Mouse (Mus musculus): Measurements from ENCODE around the gene Gja5. TPM values are rescaled to one million over a fixed set of nuclear protein-coding genes. Genes with fewer than 3 reads are reported as not detected.

The Gja5 gene
- 5.8 and 8.3 TPM in 2 replicates for polyA plus RNA-seq (2016; fragmentation: Nextera tagmentation; extraction: Ambion mirVana)

DNA sequence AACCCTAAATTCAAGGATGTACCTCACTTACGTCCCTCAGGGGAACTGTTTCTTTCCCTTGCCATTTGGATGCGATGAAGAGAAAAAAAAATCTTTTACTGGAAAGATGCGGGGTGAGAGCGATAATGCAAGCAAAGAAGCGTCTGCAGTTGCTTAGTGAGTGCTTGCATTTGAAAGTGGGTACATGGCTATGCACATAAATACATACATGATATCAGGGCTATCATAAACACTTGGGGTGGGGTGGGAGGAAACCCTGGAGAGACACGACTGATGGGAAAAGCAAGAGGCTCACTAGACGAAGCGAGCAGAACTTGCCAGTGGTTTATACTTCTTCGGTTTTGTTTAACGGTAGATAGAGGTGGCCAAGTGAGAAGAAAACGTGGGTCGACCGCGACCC, at the start of gene Gja5:
Gja5 (plus strand) TSS at position 301 of the 400 bp plus-strand sequence.
- H3K4me3 ChIP-seq, result peak within 1 kb of the TSS; percentile 97
- peak within 1 kb of the TSS; percentile 91 for H3K9ac ChIP-seq
- peaks cover 11% of the 10 kb centered on the region; the same call in 1 of the 2 replicates for H3K27me3 ChIP-seq
- peak within 1 kb of the TSS; percentile 17; the same call in 1 of the 2 replicates for H3K27ac ChIP-seq
- 17% methylated on average over 14 of the region's 14 CpGs for WGBS
- no peaks in the 10 kb centered on the region for H3K36me3 ChIP-seq
- H3K9me3 ChIP-seq (replicated peaks), result no peaks in the 10 kb centered on the region
- H3K4me1 ChIP-seq, result peaks cover 6% of the 10 kb centered on the region
- H3K4me2 ChIP-seq (replicated peaks), result peak within 1 kb of the TSS; percentile 85
- ATAC-seq (ENCODE audit: low FRiP score), result peak; percentile 7; the same call in 1 of the 2 replicates

DNA sequence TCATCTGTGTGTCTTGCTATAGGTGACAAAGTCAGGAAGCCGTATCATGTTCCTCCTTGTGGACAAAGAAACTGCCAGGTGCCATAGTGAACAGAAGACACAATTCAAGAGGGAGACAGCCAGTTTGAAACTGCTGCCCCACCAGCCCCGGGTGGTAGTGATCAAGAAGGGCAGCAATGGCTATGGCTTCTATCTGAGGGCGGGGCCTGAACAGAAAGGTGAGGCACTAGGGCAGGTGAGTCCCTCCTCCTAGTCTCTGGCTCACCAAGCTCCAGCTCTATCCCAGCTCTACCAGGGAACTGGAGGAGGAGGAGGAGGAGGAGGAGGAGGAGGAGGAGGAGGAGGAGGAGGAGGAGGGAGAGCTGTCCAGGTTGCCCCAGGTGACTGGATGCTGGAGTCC, 48.7 kb upstream of the Gja5 start:
- Histone ChIP-seq H3K27me3 (no peaks in the 10 kb centered on the region), H3K4me2 (replicated peaks) (no peak overlapping the region), H3K4me1 (no peaks in the 10 kb centered on the region), H3K36me3 (no peaks in the 10 kb centered on the region), H3K9me3 (replicated peaks) (no peaks in the 10 kb centered on the region), H3K27ac (no peak overlapping the region), H3K4me3 (no peak overlapping the region), H3K9ac (no peak overlapping the region)
- WGBS, result 72% methylated on average over 3 of the region's 3 CpGs
- ATAC-seq (ENCODE audit: low FRiP score), result no peak

- Histone ChIP-seq H3K4me3 (no peak overlapping the region), H3K9me3 (replicated peaks) (no peaks in the 10 kb centered on the region), H3K4me1 (no peaks in the 10 kb centered on the region), H3K9ac (no peak overlapping the region), H3K36me3 (no peaks in the 10 kb centered on the region), H3K27me3 (no peaks in the 10 kb centered on the region), H3K4me2 (replicated peaks) (no peak overlapping the region), H3K27ac (no peak overlapping the region)
- 91% methylated on average over 5 of the region's 5 CpGs for WGBS
- ATAC-seq (ENCODE audit: low FRiP score), result no peak
Measured at GRCm38 (mm10) chr3:96860498-96860897, 44.0 kb upstream of the Gja5 start.

DNA sequence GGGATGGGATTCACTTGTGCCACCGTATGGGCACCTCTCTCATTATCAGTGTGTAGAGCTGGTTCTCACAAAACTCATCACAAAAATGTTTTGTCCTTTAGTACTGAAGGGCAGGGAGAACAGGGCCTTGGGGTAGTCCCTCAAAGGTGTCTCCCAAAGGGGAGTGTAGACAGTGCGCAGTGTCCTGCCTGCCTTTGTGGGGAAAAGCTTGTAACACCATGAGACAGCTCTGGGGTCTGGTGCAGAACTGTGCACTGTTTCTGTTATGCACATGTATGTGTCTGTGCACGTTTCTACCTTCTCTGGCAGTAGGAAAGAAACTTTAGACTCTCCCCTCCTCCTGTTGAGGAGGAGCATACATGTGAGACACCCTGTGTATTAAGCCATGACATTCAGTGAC, 36.6 kb upstream of the Gja5 start:
- no peak for ATAC-seq (ENCODE audit: low FRiP score)
- 96% methylated on average over 3 of the region's 3 CpGs for WGBS
- Histone ChIP-seq H3K4me2 (replicated peaks) (no peak overlapping the region), H3K36me3 (peaks cover 48% of the 10 kb centered on the region), H3K9ac (no peak overlapping the region), H3K27me3 (no peaks in the 10 kb centered on the region), H3K9me3 (replicated peaks) (no peaks in the 10 kb centered on the region), H3K27ac (no peak overlapping the region), H3K4me3 (no peak overlapping the region), H3K4me1 (no peaks in the 10 kb centered on the region)

GRCm38 (mm10) chr3:96868566-96868965, 35.9 kb upstream of the Gja5 start:
- no peak overlapping the region for H3K9ac ChIP-seq
- H3K4me1 ChIP-seq, result no peaks in the 10 kb centered on the region
- no peaks in the 10 kb centered on the region for H3K9me3 ChIP-seq (replicated peaks)
- no peak for ATAC-seq (ENCODE audit: low FRiP score)
- WGBS, result 94% methylated on average over 8 of the region's 8 CpGs
- no peak overlapping the region for H3K4me2 ChIP-seq (replicated peaks)
- no peak overlapping the region for H3K4me3 ChIP-seq
- no peak overlapping the region for H3K27ac ChIP-seq
- peaks cover 55% of the 10 kb centered on the region for H3K36me3 ChIP-seq
- no peaks in the 10 kb centered on the region for H3K27me3 ChIP-seq

DNA sequence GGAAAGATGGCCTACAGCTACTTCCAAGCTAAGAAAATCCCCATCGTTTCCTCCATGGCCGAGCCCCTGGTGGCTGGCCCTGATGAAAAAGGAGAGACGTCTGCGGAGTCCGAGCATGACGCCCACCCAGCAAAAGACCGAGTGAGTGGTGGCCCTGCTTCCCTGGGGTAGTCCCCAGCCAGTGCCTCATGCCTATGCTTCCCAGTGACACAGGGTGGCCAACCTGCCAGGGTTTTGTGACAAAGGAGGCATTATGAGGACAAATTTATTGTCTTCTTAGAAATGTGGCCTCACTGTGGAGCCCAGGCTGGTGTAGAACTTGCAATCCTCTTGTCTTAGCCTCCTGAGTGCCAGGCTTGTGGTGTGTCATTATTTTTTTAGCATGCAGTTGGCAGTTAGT, 35.4 kb upstream of the Gja5 start:
- no peak overlapping the region for H3K9ac ChIP-seq
- H3K9me3 ChIP-seq (replicated peaks), result no peaks in the 10 kb centered on the region
- H3K4me2 ChIP-seq (replicated peaks), result no peak overlapping the region
- H3K27me3 ChIP-seq, result no peaks in the 10 kb centered on the region
- ATAC-seq (ENCODE audit: low FRiP score), result no peak
- 92% methylated on average over 7 of the region's 7 CpGs for WGBS
- H3K27ac ChIP-seq, result no peak overlapping the region
- H3K4me3 ChIP-seq, result no peak overlapping the region
- no peaks in the 10 kb centered on the region for H3K4me1 ChIP-seq
- H3K36me3 ChIP-seq, result peaks cover 60% of the 10 kb centered on the region

GRCm38 (mm10) chr3:96870270-96870669, 34.2 kb upstream of the Gja5 start:
- Histone ChIP-seq H3K27me3 (no peaks in the 10 kb centered on the region), H3K4me1 (no peaks in the 10 kb centered on the region), H3K9me3 (replicated peaks) (no peaks in the 10 kb centered on the region), H3K36me3 (peaks cover 70% of the 10 kb centered on the region), H3K27ac (no peak overlapping the region), H3K9ac (no peak overlapping the region), H3K4me2 (replicated peaks) (no peak overlapping the region), H3K4me3 (no peak overlapping the region)
- ATAC-seq (ENCODE audit: low FRiP score), result no peak
- 94% methylated on average over 2 of the region's 2 CpGs for WGBS

DNA sequence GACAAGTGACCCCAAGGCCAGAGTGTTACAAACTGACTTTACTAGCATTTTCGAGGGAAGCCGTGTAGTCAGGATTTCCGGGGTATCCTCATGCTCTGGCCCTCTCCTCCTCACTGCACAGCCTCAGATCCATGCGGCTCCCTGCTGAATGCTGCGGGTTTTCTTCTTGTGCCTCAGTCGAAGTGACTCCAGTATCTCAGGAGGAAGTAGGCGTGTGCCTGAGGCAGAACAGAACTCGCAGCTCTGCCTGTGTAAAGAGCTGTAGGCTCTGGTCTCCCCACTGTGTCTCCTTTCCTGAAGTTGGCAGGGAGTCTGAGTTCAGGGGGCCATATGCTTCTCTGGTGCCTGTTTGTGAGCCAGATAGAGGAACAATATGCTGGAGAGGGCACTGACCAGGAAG, 33.4 kb upstream of the Gja5 start:
- Histone ChIP-seq H3K27me3 (no peaks in the 10 kb centered on the region), H3K4me2 (replicated peaks) (no peak overlapping the region), H3K4me1 (no peaks in the 10 kb centered on the region), H3K27ac (no peak overlapping the region), H3K9ac (no peak overlapping the region), H3K4me3 (no peak overlapping the region), H3K36me3 (peaks cover 75% of the 10 kb centered on the region), H3K9me3 (replicated peaks) (no peaks in the 10 kb centered on the region)
- no peak for ATAC-seq (ENCODE audit: low FRiP score)
- 90% methylated on average over 8 of the region's 8 CpGs for WGBS

GRCm38 (mm10) chr3:96872501-96872900, 32.0 kb upstream of the Gja5 start:
- no peaks in the 10 kb centered on the region for H3K27me3 ChIP-seq
- no peaks in the 10 kb centered on the region for H3K4me1 ChIP-seq
- H3K36me3 ChIP-seq, result peaks cover 78% of the 10 kb centered on the region
- 96% methylated on average over 8 of the region's 8 CpGs for WGBS
- no peak for ATAC-seq (ENCODE audit: low FRiP score)
- H3K9me3 ChIP-seq (replicated peaks), result no peaks in the 10 kb centered on the region
- H3K27ac ChIP-seq, result no peak overlapping the region
- H3K9ac ChIP-seq, result no peak overlapping the region
- no peak overlapping the region for H3K4me3 ChIP-seq
- H3K4me2 ChIP-seq (replicated peaks), result no peak overlapping the region

DNA sequence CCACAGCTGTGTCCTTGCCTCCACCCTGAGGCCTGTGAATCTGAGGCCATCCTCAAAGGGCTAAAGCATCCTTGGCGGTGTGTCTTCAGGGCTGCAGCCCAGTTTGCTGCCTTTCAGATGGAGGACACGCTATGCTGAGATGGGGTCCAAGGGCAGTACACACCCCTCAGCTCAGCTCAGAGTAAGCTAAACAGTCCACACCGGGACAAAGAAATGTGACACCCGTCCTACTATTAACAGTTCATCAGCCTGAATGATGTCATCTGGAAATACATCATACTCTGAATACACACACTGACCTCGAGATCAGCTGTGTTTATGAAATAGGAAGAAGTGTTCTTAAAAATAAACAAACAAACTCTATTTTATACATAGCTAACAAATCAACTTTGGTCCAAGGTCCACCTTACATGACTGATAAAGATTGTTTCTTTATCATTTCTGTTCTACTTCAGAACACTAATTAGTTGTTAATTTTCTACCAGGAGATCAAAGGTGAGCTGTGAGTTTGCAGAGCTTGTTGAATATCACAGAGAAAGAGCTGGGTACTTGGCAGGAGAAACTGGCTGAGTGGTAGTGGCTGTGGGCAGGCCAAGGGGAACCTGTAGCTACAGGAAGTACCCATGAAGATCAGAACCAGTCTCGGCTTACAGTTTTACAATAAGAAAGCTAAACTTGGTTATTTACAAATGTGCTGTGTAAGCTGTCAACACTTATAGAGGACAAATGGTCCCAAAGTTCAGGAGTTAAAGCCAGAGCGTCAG, 29.5 kb upstream of the Gja5 start:
- H3K4me1 ChIP-seq, result no peaks in the 10 kb centered on the region
- no peak for ATAC-seq (ENCODE audit: low FRiP score)
- no peak overlapping the region for H3K4me2 ChIP-seq (replicated peaks)
- H3K9me3 ChIP-seq (replicated peaks), result no peaks in the 10 kb centered on the region
- no peak overlapping the region for H3K9ac ChIP-seq
- H3K4me3 ChIP-seq, result no peak overlapping the region
- H3K27ac ChIP-seq, result no peak overlapping the region
- 90% methylated on average over 7 of the region's 7 CpGs for WGBS
- peaks cover 74% of the 10 kb centered on the region for H3K36me3 ChIP-seq
- no peaks in the 10 kb centered on the region for H3K27me3 ChIP-seq

DNA sequence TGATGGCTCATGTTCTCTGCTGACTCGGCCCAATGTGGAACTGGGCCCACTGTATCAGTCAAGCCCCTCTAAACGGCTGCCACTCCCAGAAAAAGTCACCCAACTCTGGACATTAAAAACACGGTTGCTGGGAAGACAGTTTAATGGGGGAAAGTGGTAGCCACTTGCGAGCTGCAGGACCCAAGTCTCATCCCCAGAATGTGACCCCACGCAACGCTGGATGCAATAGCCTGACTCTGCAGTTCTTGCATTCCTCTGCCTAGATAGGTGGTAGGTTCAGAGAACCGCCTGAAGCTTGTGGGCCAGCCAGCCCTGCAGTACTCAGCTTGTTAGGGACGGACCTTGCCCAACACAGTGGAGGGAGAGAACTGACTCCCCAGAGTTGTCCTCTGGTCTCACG, 25.0 kb upstream of the Gja5 start:
- H3K4me3 ChIP-seq, result no peak overlapping the region
- WGBS, result 88% methylated on average over 9 of the region's 9 CpGs
- H3K27ac ChIP-seq, result no peak overlapping the region
- ATAC-seq (ENCODE audit: low FRiP score), result no peak
- H3K4me2 ChIP-seq (replicated peaks), result no peak overlapping the region
- H3K9ac ChIP-seq, result no peak overlapping the region
- H3K27me3 ChIP-seq, result no peaks in the 10 kb centered on the region
- H3K9me3 ChIP-seq (replicated peaks), result no peaks in the 10 kb centered on the region
- H3K4me1 ChIP-seq, result no peaks in the 10 kb centered on the region
- peaks cover 64% of the 10 kb centered on the region for H3K36me3 ChIP-seq

DNA sequence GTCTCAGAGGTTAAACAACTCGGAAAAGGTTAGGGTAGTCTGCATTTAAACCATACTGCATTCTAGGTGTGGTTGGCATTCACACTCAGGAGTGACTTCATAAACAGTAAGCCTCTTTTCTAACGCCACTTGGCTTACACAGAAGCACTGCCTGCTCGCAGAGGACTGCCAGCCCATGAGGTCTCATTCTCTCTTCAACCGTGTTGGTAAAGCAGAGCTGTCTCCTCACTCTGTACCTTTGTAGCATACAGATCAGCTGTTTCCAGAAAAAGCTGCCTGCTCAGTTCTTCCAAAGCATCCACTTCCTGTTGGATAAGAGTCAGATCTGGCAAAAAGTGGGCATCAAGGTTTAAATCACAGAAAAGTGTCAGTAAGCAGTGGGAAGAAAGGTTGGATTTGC, 24.1 kb upstream of the Gja5 start:
- Histone ChIP-seq H3K4me2 (replicated peaks) (no peak overlapping the region), H3K9ac (no peak overlapping the region), H3K27me3 (no peaks in the 10 kb centered on the region), H3K27ac (no peak overlapping the region), H3K4me1 (no peaks in the 10 kb centered on the region), H3K36me3 (peaks cover 60% of the 10 kb centered on the region), H3K4me3 (no peak overlapping the region), H3K9me3 (replicated peaks) (no peaks in the 10 kb centered on the region)
- ATAC-seq (ENCODE audit: low FRiP score), result no peak
- WGBS, result 91% methylated on average over 4 of the region's 4 CpGs

DNA sequence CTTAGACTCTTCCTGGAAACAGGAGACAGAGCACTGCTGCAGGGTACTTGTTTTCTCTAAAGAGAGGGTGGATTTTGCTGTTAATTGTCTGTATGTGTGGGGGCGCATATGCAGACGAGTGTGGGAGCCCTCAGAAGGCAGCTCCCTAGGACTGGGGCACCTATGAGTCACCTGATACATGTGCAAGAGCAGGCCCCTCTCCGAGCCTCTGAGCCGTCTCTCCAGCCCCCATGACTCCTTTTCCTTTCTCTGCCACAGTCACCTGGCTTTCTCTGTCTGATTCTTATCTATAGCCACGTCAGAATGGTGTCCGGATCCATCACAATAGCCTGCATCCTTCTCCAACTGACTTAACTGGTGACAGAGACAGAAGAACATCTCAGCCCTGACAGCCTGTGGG, 22.9 kb upstream of the Gja5 start:
- H3K27me3 ChIP-seq, result no peaks in the 10 kb centered on the region
- H3K9ac ChIP-seq, result no peak overlapping the region
- no peak overlapping the region for H3K4me3 ChIP-seq
- no peaks in the 10 kb centered on the region for H3K4me1 ChIP-seq
- no peak for ATAC-seq (ENCODE audit: low FRiP score)
- 84% methylated on average over 6 of the region's 6 CpGs for WGBS
- H3K4me2 ChIP-seq (replicated peaks), result no peak overlapping the region
- no peak overlapping the region for H3K27ac ChIP-seq
- H3K36me3 ChIP-seq, result peaks cover 66% of the 10 kb centered on the region
- H3K9me3 ChIP-seq (replicated peaks), result no peaks in the 10 kb centered on the region
